Mouse (Mus musculus) hindbrain, postnatal 0 days (tissue): ENCODE data around the gene Nosip. TPM values are rescaled to one million over a fixed set of nuclear protein-coding genes. Genes with fewer than 3 reads are reported as not detected.
A peak's percentile ranks its signal among the peaks of the same experiment; 100 is the strongest.
"Not testable (repeated sequence)": the region's sequence is repeated elsewhere in the genome, so short reads cannot be mapped to it uniquely, and the experiment has no call there.

ENCODE experiments used
- ATAC-seq: fragments of 200-750 bp; cut with Nextera tagmentation; 2 replicates; pipeline ENCODE4 v1.8.0; 2017; ENCODE audit warnings: mild to moderate bottlenecking, moderate TSS enrichment, moderate library complexity
- DNase-seq: peaks from one replicate; pipeline ENCODE4 v3.0.0-alpha.2; 2015; ENCODE audit warnings: low spot score
- H3K27ac ChIP-seq: fragments of 300-500 bp; sonication (generic); 2 replicates; pipeline ENCODE4 v1.5.1; 2014; ENCODE audit warnings: mild to moderate bottlenecking
- H3K27me3 ChIP-seq: fragments of 300-500 bp; sonication (generic); 2 replicates; pipeline ENCODE4 v1.6.1; 2014; ENCODE audit warnings: low read length, mixed read lengths; ENCODE audit not compliant: insufficient read depth
- H3K36me3 ChIP-seq: fragments of 300-500 bp; sonication (generic); 2 replicates; pipeline ENCODE4 v1.6.1; 2014; ENCODE audit warnings: low read length, mixed read lengths; ENCODE audit not compliant: insufficient read depth
- H3K4me1 ChIP-seq: fragments of 300-500 bp; sonication (generic); 2 replicates; pipeline ENCODE4 v1.6.1; 2014; ENCODE audit warnings: antibody characterized with exemption, low read length, mixed read lengths; ENCODE audit not compliant: insufficient read depth
- H3K4me2 ChIP-seq: fragments of 300-500 bp; sonication (generic); 2 replicates; pipeline ENCODE4 v1.6.1; 2014; ENCODE audit warnings: low read depth, mild to moderate bottlenecking, low read length, moderate library complexity, mixed read lengths
- H3K4me3 ChIP-seq: fragments of 300-500 bp; sonication (generic); 2 replicates; pipeline ENCODE4 v1.5.1; 2014; ENCODE audit warnings: low read length
- H3K9ac ChIP-seq: fragments of 300-500 bp; sonication (generic); replicated peaks from 2 replicates; pipeline ENCODE4 v1.6.1; 2014; ENCODE audit warnings: mild to moderate bottlenecking, low read length, moderate library complexity, mixed read lengths
- H3K9me3 ChIP-seq: fragments of 300-500 bp; sonication (generic); 2 replicates; pipeline ENCODE4 v1.6.1; 2016; ENCODE audit warnings: low read length, mixed read lengths
- CTCF ChIP-seq: IDR thresholded peaks from 2 replicates; pipeline ENCODE4 v1.5.1; 2016; ENCODE audit warnings: antibody characterized with exemption, control low read depth, low read depth
- WGBS: fragments of 180-500 bp; shearing (Covaris S2); extraction: QIAGEN DNeasy Blood & Tissue Kit; methylation state at CpG from one replicate; pipeline ENCODE4 v1.1.7; 2014; 5-methylcytosine and 5-hydroxymethylcytosine counted together
- polyA plus RNA-seq: library from polyadenylated mRNA; unstranded; fragments of >200 nt; fragmentation: Nextera tagmentation; extraction: Ambion mirVana; gene quantifications from 2 replicates; pipeline ENCODE4 v1.2.1, GENCODE M21; 2015
- total RNA-seq: library from RNA; depleted of rRNA; stranded (reverse); fragments of >200 nt; gene quantifications from 2 replicates; pipeline ENCODE4 v1.2.3, GENCODE M21; 2014

The Nosip gene
- total and polyA plus RNA-seq, 2 experiments from 2014 or later: 67.4 to 83.1 TPM

DNA sequence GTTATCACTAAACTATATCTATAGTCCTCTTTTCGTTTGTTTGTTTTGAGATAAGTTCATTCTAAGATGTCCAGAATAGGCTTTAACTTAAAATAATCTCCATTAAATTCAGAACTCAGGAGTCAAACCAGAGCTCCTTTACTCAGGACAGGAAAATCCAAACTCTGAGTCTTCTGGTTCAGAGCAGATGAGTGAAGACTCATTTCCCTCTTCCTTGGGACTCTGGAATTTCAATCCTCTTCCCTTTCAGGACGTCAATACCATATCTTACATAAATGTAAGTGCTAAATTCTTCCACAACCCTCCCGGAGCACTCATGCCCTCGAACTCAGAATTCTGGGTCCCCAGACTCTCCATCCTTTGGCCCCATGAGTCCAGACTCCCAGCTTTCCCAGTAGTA, 45.5 kb upstream of the Nosip start:
- peaks cover 16% of the 10 kb centered on the region for H3K36me3 ChIP-seq
- ATAC-seq (no peak), DNase-seq (no peak)
- no peaks in the 10 kb centered on the region for H3K9me3 ChIP-seq
- peak overlapping the region; percentile 96 for H3K4me2 ChIP-seq
- peak overlapping the region; percentile 55; the same call in 1 of the 2 replicates for H3K9ac ChIP-seq
- peak overlapping the region; percentile 80 for H3K27ac ChIP-seq
- H3K27me3 ChIP-seq: no peaks in the 10 kb centered on the region
- whole genome bisulfite sequencing: 5% methylated on average over 4 of the region's 4 CpGs
- peaks cover 14% of the 10 kb centered on the region for H3K4me1 ChIP-seq
- no peak for TF ChIP-seq CTCF
- H3K4me3 ChIP-seq: peak overlapping the region; percentile 65

DNA sequence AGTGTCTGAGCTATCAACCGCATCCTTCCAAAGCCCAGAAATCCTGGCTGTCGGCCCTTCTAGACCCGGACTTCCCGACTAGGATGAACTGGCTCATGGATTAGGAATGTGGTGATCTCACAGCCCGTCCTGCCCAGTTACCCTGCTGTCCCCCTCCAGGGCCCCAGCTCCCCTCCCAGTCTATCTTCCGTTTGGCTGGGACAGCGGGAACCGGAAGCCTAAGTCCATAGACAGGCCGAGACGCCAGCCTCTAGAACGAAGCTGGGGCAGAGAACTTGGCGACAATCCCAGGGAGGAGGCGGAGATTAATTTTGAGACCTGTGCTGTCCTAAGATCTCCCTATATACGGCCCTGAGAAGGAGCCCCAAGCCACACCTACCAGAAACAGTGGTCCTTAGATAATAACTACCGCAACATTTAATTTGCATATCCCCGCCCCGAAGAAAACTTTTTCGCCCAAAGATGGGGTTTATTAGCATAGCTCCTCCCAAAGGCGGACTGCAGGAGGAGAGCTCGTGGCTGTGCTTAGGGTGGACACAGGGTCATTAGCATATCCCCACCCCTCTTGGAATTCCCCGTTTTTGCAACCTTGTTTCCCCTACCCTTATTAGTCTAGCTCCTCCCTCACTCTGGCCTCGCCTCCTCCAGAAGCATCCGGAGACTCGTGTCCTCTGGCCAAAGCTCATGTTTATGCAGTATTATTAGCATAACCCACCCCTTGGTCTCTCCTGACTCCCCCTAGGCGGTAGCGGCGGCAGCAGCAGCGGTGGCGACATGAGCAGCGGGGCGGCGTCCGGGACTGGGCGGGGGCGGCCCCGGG, 44.8 kb upstream of the Nosip start, which contains the start of gene Rras:
Rras (plus strand) TSS at position 720 of the 820 bp plus-strand sequence.
- Histone ChIP-seq H3K27me3 (no peaks in the 10 kb centered on the region), H3K27ac (peak within 1 kb of the TSS; percentile 80), H3K4me1 (peaks cover 14% of the 10 kb centered on the region), H3K36me3 (peaks cover 9% of the 10 kb centered on the region), H3K4me3 (peak within 1 kb of the TSS; percentile 65), H3K4me2 (peak within 1 kb of the TSS; percentile 96), H3K9me3 (no peaks in the 10 kb centered on the region), H3K9ac (peak within 1 kb of the TSS; percentile 55)
- TF ChIP-seq CTCF: peak; percentile 37
- peak; percentile 82 for ATAC-seq
- under 1% methylated on average over 34 of the region's 36 CpGs for WGBS
- peak; percentile 93 for DNase-seq

DNA sequence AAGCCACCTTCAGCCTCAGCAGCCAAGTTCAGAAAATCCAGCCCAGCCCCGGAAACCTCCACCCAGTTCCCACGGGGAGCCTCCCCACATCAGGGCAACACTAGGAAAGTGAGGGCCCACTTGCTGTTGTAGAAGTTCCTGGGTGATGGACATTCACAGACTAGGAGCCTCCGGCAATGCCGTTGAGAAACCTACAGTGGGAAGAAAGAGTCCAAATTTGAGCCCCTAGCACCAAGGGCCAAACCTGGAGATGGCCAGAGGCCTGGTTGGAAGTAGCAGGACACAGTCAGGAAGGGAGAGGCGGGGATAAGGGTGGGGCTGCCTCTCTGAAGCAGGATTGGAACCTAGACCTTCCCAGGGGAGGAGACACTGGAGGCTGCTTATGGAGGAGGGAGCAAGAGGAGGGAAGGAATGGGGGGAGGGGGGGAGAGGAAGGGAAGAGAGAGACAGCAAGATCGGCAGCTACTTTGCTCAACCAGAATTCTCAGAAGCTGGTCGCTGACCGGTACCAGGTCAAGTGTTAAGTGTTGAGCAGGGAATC, 43.1 kb upstream of the Nosip start:
- no peak overlapping the region for H3K9ac ChIP-seq
- no peak overlapping the region; the same call in 1 of the 2 replicates for H3K4me3 ChIP-seq
- no peak for TF ChIP-seq CTCF
- 48% methylated on average over 8 of the region's 8 CpGs for WGBS
- H3K4me1 ChIP-seq: peaks cover 14% of the 10 kb centered on the region
- peak overlapping the region; percentile 78 for H3K27ac ChIP-seq
- no peaks in the 10 kb centered on the region for H3K9me3 ChIP-seq
- no peak for DNase-seq
- H3K27me3 ChIP-seq: no peaks in the 10 kb centered on the region
- no peak for ATAC-seq
- peak overlapping the region; percentile 96 for H3K4me2 ChIP-seq
- H3K36me3 ChIP-seq: no peaks in the 10 kb centered on the region

DNA sequence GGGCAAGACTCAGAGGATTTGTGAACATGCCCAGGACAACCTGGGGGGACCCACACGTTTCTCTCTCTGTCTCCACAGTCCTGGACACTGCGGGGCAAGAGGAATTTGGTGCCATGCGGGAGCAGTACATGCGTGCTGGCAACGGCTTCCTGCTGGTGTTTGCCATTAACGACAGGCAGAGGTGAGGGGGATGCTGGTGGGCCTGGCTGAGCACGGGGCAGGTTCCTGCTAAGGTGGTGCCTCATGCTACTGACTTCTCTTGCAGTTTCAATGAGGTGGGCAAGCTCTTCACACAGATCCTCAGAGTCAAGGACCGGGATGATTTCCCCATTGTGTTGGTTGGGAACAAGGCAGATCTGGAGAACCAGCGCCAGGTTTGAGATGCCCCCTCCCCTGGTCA, 42.0 kb upstream of the Nosip start:
- Histone ChIP-seq H3K27ac (no peak overlapping the region), H3K27me3 (no peaks in the 10 kb centered on the region), H3K4me3 (no peak overlapping the region), H3K4me1 (0 out of 2 replicates have a peak, but pooled peaks cover 6% of the 10 kb centered on the region), H3K36me3 (no peaks in the 10 kb centered on the region), H3K9me3 (no peaks in the 10 kb centered on the region), H3K9ac (no peak overlapping the region), H3K4me2 (no peak overlapping the region)
- WGBS: 74% methylated on average over 9 of the region's 9 CpGs
- ATAC-seq (no peak), DNase-seq (no peak)
- TF ChIP-seq CTCF: no peak

DNA sequence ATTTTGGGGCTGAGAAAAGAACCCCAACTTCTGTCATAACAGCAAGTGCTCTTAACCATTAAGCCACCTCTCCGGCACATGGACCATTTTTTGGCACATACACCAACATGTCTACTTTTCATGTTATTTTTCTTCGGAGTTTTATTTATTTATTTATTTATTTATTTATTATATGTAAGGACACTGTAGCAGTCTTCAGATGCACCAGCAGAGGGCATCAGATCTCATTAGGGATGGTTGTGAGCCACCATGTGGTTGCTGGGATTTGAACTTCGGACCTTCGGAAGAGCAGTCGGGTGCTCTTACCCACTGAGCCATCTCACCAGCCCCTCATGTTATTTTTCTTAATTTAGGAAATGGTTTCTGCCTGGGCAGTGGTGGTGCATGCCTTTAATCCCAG, 38.5 kb upstream of the Nosip start:
- H3K9ac ChIP-seq, H3K27me3 ChIP-seq, H3K4me1 ChIP-seq, H3K4me3 ChIP-seq, ATAC-seq, H3K4me2 ChIP-seq, H3K9me3 ChIP-seq, H3K27ac ChIP-seq: not testable (repeated sequence)
- DNase-seq: peak; percentile 25
- TF ChIP-seq CTCF: peak; percentile 45
- WGBS: 69% methylated on average over 5 of the region's 5 CpGs
- peaks cover 17% of the 10 kb centered on the region for H3K36me3 ChIP-seq

DNA sequence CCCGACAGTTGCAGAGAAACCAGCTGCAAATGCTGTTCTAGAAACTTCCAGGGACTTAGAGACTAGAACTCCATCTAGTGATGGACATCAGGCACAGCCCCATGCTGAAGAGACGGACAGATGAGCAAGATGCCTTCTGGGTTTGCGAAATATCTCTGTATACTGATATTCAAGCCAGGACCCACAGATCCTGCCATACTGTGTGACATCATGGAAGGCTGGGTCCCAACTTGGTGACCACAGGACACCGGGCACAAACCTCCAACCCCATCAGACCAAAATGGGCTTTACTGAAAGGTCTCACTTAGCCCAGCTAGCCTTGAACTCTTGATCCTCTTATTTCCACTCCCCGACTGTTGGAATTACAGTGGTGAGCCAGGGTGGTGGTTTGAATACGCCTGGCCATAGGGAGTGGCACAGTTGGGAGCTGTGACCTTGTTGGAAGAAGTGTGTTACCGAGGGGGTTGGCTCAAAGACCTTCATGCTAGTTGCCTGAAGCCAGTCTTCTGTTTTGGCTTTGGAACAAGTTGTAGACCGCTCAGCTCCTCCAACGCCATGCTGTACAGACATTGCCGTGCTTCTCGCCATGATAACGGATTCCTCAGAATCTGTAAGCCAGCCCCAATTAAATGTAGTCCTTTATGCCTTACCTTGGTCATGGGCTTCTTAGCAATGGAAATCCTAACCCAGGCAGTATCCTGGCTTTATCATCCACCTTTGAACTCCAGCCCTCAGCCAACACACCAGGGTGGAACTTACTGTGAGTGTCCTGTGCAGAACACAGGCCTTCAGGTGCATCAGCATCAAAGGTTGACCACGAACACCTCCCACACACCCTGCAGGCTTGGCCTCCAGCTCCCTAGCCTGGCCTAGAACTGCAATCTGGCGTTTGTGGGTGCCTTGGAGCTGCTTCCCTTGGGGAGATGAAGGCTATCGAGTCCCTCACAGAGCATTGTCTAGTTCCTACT, 37.7 kb upstream of the Nosip start:
- Histone ChIP-seq H3K27me3 (no peaks in the 10 kb centered on the region), H3K27ac (0 out of 2 replicates have a peak overlapping the region, but pooled peaks have one; percentile 9), H3K36me3 (peaks cover 25% of the 10 kb centered on the region), H3K4me3 (no peak overlapping the region), H3K9ac (no peak overlapping the region), H3K4me2 (no peak overlapping the region), H3K9me3 (no peaks in the 10 kb centered on the region), H3K4me1 (no peaks in the 10 kb centered on the region)
- ATAC-seq: no peak
- no peak for DNase-seq
- no peak for TF ChIP-seq CTCF
- WGBS: 86% methylated on average over 15 of the region's 15 CpGs
